In the genomic region with DNA sequence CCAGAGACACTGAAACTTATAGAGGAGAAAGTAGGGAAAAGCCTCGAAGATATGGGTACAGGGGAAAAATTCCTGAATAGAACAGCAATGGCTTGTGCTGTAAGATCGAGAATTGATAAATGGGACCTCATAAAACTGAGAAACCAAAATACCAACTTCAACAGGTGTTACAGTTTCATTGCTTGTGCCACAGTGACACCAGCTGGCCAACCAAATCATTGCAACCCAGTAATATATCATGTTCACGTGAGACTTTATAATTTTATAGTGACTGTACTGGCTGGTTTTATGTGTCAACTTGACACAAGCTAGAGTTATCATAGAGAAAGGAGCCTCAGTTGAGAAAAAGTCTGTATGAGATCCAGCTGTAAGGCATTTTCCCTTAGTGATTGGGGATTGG, we compare ENCODE assay signal across 8 mouse cellular contexts. TPM values are rescaled to one million over a fixed set of nuclear protein-coding genes. Genes with fewer than 3 reads are reported as not detected.
DNase-seq lines count a peak whose midpoint lies in the region; ATAC-seq and TF ChIP-seq lines count a peak whose summit lies in the region.
"Not testable (repeated sequence)": the region's sequence is repeated elsewhere in the genome, so short reads cannot be mapped to it uniquely, and the experiment has no call there.

No protein-coding gene starts in this region.

- ATAC-seq in liver, embryonic 14.5 days (ENCODE audit: insufficient read depth) = not testable (repeated sequence)

- peak; percentile 71 for TF ChIP-seq CTCF in liver, embryonic 14.5 days (IDR thresholded peaks at IDR 0.05; ENCODE audit: low read depth)
- TF ChIP-seq CTCF in thymus, adult 2 months (IDR thresholded peaks at IDR 0.05; ENCODE audit: borderline replicate concordance, control insufficient read depth, extremely low read depth, insufficient read depth, low read length, poor library complexity) = not testable (repeated sequence)

- H3K27ac ChIP-seq in liver, embryonic 14.5 days; thymus, adult 2 months (ENCODE audit: control insufficient read depth, insufficient read depth, low read length): not testable (repeated sequence)

- TF ChIP-seq POLR2A in thymus, adult 2 months (IDR thresholded peaks at IDR 0.05; ENCODE audit: control insufficient read depth, extremely low read depth, insufficient read depth, low read length, poor library complexity) = not testable (repeated sequence)

- WGBS in liver, embryonic 14.5 days (ENCODE audit: insufficient replicate concordance) = 8% methylated on average over 3 of the region's 3 CpGs
- 12% methylated on average over 3 of the region's 3 CpGs for WGBS in thymus, adult 2 months

- not testable (repeated sequence) for H3K4me2 ChIP-seq in liver, embryonic 14.5 days (ENCODE audit: low read depth)

- not testable (repeated sequence) for H3K9me3 ChIP-seq in liver, embryonic 14.5 days (ENCODE audit: control insufficient read depth, low read length)

- H3K4me1 ChIP-seq in liver, embryonic 14.5 days (replicated peaks; ENCODE audit: control insufficient read depth in 2 of 2, insufficient read depth in 2 of 2, low read length in 1 of 2); thymus, adult 2 months (replicated peaks; ENCODE audit: control insufficient read depth, insufficient read depth, low read length): not testable (repeated sequence)

- not testable (repeated sequence) for H3K9ac ChIP-seq in liver, embryonic 14.5 days (replicated peaks)

- H3K4me3 ChIP-seq in liver, embryonic 14.5 days (ENCODE audit: insufficient read depth in 1 of 2, low read depth in 2 of 2, low read length in 2 of 2); thymus, adult 2 months (ENCODE audit: control insufficient read depth, insufficient read depth, low read length): not testable (repeated sequence)

- TF ChIP-seq EP300 in liver, embryonic 14.5 days (IDR thresholded peaks at IDR 0.05; ENCODE audit: low read depth) = not testable (repeated sequence)

- peak; percentile 80 for DNase-seq in CD4-positive, CD25-positive, alpha-beta regulatory T cell, adult 2 months (ENCODE audit: low read depth, low spot score)
- DNase-seq in adrenal gland, postnatal 36 days = peak; percentile 50 to 68
- peak; percentile 35 for DNase-seq in embryo, embryonic 9.5 days (ENCODE audit: extremely low spot score)
- peak; percentile 59 to 75 for DNase-seq in heart, postnatal 10 days
- DNase-seq in layer of hippocampus, adult 11-12 months (ENCODE audit: low spot score) = peak; percentile 75
- DNase-seq in liver, embryonic 14.5 days (ENCODE audit: low read depth in 3 of 3, low spot score in 3 of 3) = peak; percentile 9 to 32 (median 11)
- peak; percentile 13 for DNase-seq in ovary, postnatal 10 days (ENCODE audit: low spot score)
- peak; percentile 66 for DNase-seq in thymus, adult 2 months

- H3K36me3 ChIP-seq in liver, embryonic 14.5 days (replicated peaks; ENCODE audit: control insufficient read depth, insufficient read depth, low read depth); thymus, adult 2 months (ENCODE audit: control insufficient read depth, insufficient read depth, low read length): not testable (repeated sequence)

- not testable (repeated sequence) for H3K27me3 ChIP-seq in liver, embryonic 14.5 days (ENCODE audit: control insufficient read depth, insufficient read depth, low read length); thymus, adult 2 months (ENCODE audit: control insufficient read depth, insufficient read depth, low read length)

- intact Hi-C loops in heart, postnatal 10 days (cut with DNase I) = loop anchor here (5.0 kb wide), 2 partner anchors 60 to 365 kb away; partner anchors contain the start of gene Fhdc1

RNA-seq across cellular contexts. Expression of gene Arfip1, which starts 40.0 kb away (rescaled TPM):
- total RNA-seq in adrenal gland, postnatal 36 days (2021) = 10 to 100 TPM; 46.6 to 64.1 TPM
- total RNA-seq in heart, postnatal 10 days (2021) = 10 to 100 TPM; 28.0 to 28.4 TPM
- 3.7 and 5.3 TPM in 2 replicates for polyA plus RNA-seq in liver, embryonic 14.5 days (2012; rRNA removed)
- polyA plus RNA-seq in liver, embryonic 14.5 days (2014; fragmentation: Nextera tagmentation; extraction: Ambion mirVana) = 10.9 and 12.0 TPM in 2 replicates
- 8.5 and 10.1 TPM in 2 replicates for polyA plus RNA-seq in thymus, adult 2 months (2012; rRNA removed)

RNA-seq across cellular contexts. Expression of gene Tigd4, which starts 50.9 kb away (rescaled TPM):
- total RNA-seq in adrenal gland, postnatal 36 days (2021) = not detected
- total RNA-seq in heart, postnatal 10 days (2021) = under 1 TPM; 0.07 to 0.26 TPM
- polyA plus RNA-seq in liver, embryonic 14.5 days (2012; rRNA removed) = not detected in 2 replicates
- polyA plus RNA-seq in liver, embryonic 14.5 days (2014; fragmentation: Nextera tagmentation; extraction: Ambion mirVana) = not detected in 2 replicates
- polyA plus RNA-seq in thymus, adult 2 months (2012; rRNA removed) = not detected in 2 replicates

Comparison
In these comparisons a context has a peak if more than half of its experiments do, and no peak if none do; other contexts are left out.
1. DNase-seq: peak in every context shown above with its lines; median percentile 80 in CD4-positive, CD25-positive, alpha-beta regulatory T cell, adult 2 months; 75 in layer of hippocampus, adult 11-12 months; 67 in heart, postnatal 10 days; 66 in thymus, adult 2 months; 59 in adrenal gland, postnatal 36 days; 35 in embryo, embryonic 9.5 days; 13 in ovary, postnatal 10 days; 11 in liver, embryonic 14.5 days.